Mouse (Mus musculus): ENCODE results near the gene Nisch.

- no peak for TF ChIP-seq GATA1 (IDR thresholded peaks at IDR 0.05; ENCODE audit: low read length)
- TF ChIP-seq TAL1 (IDR thresholded peaks at IDR 0.05; ENCODE audit: low read length) = no peak
These were observed 75.7 kb downstream of the Nisch start for GRCm38 (mm10) chr14:31141011-31141410.
